Mouse (Mus musculus) right cerebral cortex, adult 2 months (tissue): ENCODE results near the gene Hydin.
A peak's percentile ranks its signal among the peaks of the same experiment; 100 is the strongest.

Source experiments
- DNase-seq, 2 experiments: peaks; one replicate each; pipeline ENCODE4 v3.0.0; 2021 to 2022; ENCODE audit warnings: low spot score in 2 of 2

Gene Hydin

DNA sequence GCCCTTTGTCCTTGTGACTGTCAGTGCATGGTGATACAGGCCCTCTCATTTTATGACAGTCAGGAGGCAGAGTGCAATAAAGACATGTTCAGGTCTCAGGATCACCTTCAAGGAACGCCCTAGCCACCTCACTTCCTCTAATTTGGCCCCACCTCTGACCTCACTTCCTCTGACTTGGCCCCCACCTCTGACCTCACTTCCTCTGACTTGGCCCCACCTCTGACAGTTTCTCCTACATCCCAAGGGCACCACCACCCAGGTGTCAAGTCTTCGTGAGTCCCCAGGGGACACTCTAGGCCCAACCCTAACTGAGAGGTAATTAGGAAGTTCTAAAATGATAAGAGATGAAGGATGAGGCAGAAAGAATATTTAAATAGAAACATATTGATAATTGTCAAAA, 177.5 kb downstream of the Hydin start:
- no peak for DNase-seq

GRCm38 (mm10) chr8:110450463-110450862, 183.7 kb downstream of the Hydin start:
- DNase-seq, result no peak

DNA sequence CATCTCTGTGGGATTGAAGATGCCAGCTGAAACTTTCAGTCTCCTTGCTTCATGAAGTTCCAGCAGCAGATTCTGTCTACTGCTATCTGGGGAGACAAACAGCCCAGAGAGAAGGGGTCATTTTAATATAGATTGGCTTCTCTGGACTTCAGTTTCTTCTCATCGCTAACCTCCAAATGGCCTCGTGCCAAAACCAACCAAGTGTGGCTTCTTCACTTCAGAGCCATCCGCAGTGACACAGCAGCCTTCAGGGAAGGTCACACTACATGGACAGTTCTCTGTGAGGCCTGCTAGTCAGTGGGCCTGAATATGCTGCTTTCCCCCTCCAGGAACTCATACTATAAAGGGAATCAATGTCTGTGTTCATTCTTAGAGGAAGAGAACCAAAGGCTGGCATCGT, 187.7 kb downstream of the Hydin start:
- DNase-seq, result no peak

GRCm38 (mm10) chr8:110457424-110457823, 190.6 kb downstream of the Hydin start:
- no peak for DNase-seq

GRCm38 (mm10) chr8:110462627-110463208, 195.9 kb downstream of the Hydin start:
- no peak for DNase-seq

- no peak for DNase-seq
Measured at GRCm38 (mm10) chr8:110463773-110464460, 197.1 kb downstream of the Hydin start.

GRCm38 (mm10) chr8:110465606-110466005, 198.8 kb downstream of the Hydin start:
- DNase-seq, result no peak

DNA sequence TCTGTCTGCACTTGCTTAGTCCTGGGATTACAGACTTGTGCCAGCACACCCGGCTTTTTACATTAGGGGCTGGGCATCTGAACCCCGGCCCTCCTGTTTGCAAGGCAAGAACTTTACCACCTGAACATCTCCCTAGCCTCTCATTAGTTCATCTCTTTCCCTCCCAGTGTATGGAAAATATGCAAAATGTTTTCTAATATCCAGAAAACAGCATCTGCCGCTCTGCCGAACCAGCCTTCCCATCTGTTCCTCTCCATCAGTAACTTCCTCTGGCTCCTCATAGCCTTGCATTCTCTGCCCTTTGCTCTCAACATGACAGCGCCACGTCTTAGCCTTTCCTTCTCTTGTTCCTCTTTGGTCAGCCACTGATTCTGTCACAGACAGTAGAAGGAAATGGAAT, 210.5 kb downstream of the Hydin start:
- no peak for DNase-seq

GRCm38 (mm10) chr8:110478576-110478975, 211.8 kb downstream of the Hydin start:
- DNase-seq, result peak; percentile 70 to 74

DNA sequence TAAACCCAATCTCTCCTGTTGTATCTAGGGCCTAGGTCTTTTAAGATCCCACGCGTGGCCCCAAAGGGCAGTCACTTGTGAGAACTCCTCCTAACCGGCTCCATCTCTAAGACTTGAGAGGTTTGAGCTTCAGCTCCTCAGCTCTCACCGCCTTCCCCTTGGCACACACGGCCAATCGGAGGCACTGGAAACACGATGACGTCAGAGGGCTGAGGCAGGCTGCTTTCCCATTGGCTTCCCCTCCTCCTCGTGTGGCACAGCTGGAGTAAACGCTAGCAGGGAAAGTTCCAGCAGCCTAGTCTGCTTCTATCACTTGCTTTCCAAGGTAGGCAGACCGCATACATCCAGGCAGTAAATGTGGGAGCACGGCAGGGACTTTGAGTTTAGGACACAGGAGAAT, 212.6 kb downstream of the Hydin start:
- no peak for DNase-seq

DNA sequence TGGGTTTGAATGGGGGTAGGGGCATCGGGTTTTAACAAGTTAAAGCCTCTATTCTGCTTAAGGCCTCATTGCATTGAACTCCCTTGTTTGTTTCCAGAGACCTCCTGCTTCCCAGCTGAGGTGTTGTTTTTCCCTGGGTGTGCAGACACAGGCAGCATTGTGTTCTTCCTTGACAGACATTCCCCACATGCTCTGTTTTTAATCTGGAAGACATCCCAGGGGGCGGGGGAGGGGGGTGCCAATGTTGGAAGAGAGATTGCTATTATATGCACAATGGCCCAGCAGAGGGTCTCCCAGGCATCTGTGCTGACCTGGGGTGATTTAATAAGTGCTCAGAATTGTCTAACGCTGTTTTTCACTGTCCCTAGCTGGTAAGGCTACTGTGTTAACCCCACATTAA, 215.5 kb downstream of the Hydin start:
- no peak for DNase-seq

GRCm38 (mm10) chr8:110485234-110485633, 218.5 kb downstream of the Hydin start:
- no peak for DNase-seq

DNA sequence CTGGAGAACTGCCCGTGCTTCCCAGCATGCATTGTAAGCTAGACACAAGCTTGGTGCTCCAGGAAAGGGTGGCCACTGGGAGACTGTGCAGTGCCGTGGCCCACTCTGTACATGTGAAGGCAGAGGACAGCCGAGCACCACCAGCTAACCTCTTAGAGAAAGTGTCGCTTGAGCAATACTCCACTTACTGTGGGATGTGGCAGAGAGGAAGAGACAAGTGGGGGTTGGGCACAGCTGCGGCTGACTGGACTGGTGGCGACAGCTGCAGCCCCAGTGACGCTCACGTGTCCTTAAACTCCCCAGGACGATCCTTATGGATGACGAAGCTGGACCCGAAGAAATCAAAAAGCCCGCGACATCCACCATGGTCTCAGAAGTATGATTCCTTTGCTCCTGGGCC, 219.2 kb downstream of the Hydin start:
- DNase-seq, result no peak

DNA sequence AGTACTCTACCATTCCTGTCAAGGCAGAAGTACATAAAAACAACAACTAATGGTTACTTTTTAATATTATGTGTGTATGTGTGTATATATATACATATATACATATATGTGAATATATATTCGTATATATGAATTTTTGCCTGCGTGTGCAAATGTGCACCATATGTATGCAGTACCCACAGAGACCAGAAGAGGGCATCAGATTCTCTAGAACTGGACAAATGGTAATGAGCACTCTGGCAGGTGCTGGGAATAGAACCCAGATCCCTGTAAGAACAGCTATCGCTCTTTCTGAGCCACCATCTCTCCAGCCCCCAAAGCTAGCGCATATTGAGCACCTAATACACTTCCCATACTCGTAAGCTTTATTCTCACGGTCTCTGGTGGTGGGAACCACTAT, 220.9 kb downstream of the Hydin start:
- no peak for DNase-seq

DNA sequence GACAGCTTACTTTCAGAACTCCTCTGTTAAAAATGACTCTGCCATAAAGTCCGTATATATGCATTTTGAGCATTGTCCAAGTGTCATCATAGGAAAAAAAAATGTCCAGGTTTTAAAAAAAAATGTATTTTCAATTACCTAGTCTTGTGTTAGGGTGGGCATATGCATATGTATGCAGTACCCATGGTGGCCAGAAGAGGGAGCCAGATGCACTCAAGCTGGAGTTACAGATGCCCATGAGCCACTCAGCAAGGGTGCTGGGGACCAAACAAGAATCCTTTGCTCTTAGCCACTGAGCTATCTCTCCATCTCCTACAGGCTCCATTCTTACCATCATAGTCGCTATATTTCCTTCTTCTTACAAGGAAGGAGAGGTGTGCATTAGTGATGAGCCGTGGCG, 222.6 kb downstream of the Hydin start:
- DNase-seq, result no peak

- DNase-seq, result no peak
Measured at GRCm38 (mm10) chr8:110491118-110491517, 224.3 kb downstream of the Hydin start.

DNA sequence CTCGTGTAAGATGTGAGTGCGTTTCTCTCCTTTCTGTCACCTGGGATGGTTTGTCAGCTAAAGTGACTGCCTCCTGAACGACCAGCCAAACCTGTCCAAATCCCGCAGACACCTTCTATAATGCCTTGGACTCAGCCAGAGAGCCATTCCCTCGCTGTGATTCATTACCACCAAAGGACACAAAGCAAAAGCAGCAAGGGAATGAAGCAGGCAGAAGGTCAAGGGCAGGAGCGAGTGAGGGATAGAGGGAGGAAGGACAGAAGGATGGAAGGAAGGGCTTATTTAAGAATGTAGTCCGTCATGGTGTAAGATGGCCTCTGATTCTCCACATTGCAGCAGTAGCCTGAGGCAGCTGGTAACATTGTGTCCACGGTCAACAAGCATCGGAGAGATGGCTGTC, 229.5 kb downstream of the Hydin start:
- no peak for DNase-seq

DNA sequence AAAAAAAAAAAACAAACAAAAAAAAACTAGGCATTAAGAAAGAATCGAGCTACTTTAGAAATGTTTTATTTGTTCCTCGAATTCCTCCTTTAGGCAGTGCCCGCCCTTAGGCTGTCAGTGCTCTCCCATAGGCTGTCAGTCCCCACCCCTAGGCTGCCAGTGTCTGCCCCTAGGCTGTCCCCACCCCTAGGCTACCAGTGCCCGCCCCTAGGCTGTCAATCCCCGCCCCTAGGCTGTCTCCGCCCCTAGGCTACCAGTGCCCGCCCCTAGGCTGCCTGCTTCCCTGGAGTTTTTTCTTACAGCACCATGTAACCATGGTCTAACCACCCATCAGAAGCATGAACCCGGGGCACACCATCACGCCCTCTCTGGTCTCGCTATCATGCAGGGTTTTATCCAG, 233.5 kb downstream of the Hydin start:
- no peak for DNase-seq

- no peak for DNase-seq
Measured at GRCm38 (mm10) chr8:110500661-110501060, 233.9 kb downstream of the Hydin start.

DNA sequence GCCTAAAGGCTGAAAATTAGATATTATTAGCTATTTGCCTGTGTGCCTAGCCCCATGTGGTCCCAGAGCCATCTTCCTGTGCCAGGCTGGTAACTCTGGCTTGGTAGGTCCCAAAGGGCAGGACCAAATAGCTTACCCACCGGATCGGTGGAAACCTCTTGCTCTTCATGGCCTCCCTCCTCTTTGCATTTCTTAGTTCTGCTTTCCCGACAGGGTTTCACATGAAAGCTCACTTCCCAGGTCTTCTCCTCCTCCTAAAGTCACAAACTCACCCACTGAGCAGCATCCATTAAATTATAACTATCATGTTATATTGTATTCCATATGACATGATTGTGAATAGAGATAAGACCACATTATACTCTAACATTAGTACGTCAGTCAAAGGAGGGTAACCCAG, 234.6 kb downstream of the Hydin start:
- no peak for DNase-seq

DNA sequence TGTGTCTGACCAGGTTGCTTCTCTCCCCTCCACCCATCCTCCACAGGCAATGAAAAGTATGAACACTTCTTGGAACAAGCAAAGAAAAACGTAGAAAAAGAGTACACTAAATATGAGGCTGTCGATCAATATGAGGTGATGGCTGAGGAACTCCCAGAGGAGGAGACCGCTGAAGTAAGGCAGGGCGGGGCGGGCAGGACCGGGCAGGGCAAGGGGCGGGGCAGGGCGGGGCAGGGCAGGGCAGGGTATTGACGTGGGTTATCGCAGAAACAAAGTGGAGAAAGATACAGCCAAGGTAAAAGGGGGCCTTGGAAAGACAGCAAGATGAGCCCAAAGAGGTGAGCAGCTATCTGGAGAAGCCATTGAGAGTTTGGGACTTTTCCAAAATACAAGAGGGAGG, 236.1 kb downstream of the Hydin start:
- no peak for DNase-seq

GRCm38 (mm10) chr8:110508766-110509165, 242.0 kb downstream of the Hydin start:
- no peak for DNase-seq

GRCm38 (mm10) chr8:110519790-110520189, 253.0 kb downstream of the Hydin start:
- no peak for DNase-seq

- DNase-seq, result no peak
Measured at GRCm38 (mm10) chr8:110521851-110522250, 255.1 kb downstream of the Hydin start.
